Mouse (Mus musculus): ENCODE measurements around the gene Gm36028. TPM values are rescaled to one million over a fixed set of nuclear protein-coding genes. Genes with fewer than 3 reads are reported as not detected.

Gm36028 gene
- polyA plus RNA-seq, 1 experiment from 2014 or later, result 6.2 TPM

DNA sequence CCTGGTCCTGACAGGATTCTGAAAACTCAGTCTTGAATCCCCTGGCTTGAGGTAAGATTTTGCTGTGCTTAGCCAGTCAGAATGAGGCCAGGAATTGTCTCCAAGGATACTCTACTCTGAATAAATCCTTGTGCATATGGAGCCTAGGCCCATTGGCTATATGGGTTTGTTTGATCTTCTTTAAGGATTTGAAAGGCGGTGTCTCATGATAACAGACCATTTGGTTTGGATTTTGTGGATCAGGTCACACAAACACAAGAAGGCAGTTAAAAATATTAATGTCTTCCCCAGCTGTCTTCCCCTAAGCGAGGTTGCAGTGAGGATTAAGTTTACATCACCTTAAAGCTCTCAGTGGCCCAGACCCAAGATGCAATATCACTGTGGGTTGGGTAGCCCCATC, 18.5 kb downstream of the Gm36028 start:
- H3K4me2 ChIP-seq (replicated peaks; ENCODE audit: low read depth), result no peak overlapping the region
- H3K36me3 ChIP-seq (ENCODE audit: control insufficient read depth, insufficient read depth), result no peaks in the 10 kb centered on the region
- no peak for ATAC-seq
- no peaks in the 10 kb centered on the region; the same call in 1 of the 2 replicates for H3K4me1 ChIP-seq (replicated peaks; ENCODE audit: control insufficient read depth, insufficient read depth, low read length)
- no peak overlapping the region for H3K27ac ChIP-seq (ENCODE audit: low read depth, low read length)
- TF ChIP-seq CTCF (IDR thresholded peaks at IDR 0.05; ENCODE audit: low read depth), result no peak
- H3K4me3 ChIP-seq (ENCODE audit: low read depth, low read length), result no peak overlapping the region
- no peaks in the 10 kb centered on the region for H3K27me3 ChIP-seq (replicated peaks; ENCODE audit: control insufficient read depth, insufficient read depth, low read length)
- WGBS, result 67% methylated on average over 2 of the region's 2 CpGs
- no peaks in the 10 kb centered on the region for H3K9me3 ChIP-seq (ENCODE audit: control insufficient read depth)
- H3K9ac ChIP-seq (ENCODE audit: low read depth, low read length), result no peak overlapping the region

DNA sequence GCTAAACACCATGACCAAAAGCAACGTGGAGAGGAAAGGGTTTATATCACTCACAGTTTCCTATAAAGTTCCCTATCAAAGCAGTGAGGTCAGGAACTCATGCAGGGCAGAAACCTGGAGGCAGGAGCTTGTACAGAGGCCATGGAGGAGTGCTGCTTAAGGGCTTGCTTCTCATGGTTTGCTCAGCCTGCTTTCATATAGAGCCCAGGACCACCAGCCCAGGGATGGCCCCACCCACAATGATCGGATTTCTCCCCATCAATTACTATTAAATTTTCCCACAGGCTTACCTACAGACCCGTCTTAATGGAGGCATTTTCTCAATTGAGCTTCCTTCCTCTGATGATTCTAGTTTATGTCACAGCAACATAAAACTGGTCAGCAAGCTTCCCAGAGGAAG, 23.4 kb downstream of the Gm36028 start:
- no peaks in the 10 kb centered on the region for H3K9me3 ChIP-seq (ENCODE audit: control insufficient read depth)
- ATAC-seq, result no peak
- H3K4me3 ChIP-seq (ENCODE audit: low read depth, low read length), result no peak overlapping the region
- H3K9ac ChIP-seq (ENCODE audit: low read depth, low read length), result no peak overlapping the region
- H3K27me3 ChIP-seq (replicated peaks; ENCODE audit: control insufficient read depth, insufficient read depth, low read length), result no peaks in the 10 kb centered on the region
- WGBS, result 67% methylated on average over 3 of the region's 3 CpGs
- no peak for TF ChIP-seq CTCF (IDR thresholded peaks at IDR 0.05; ENCODE audit: low read depth)
- H3K4me2 ChIP-seq (replicated peaks; ENCODE audit: low read depth), result no peak overlapping the region
- H3K27ac ChIP-seq (ENCODE audit: low read depth, low read length), result no peak overlapping the region
- no peaks in the 10 kb centered on the region for H3K4me1 ChIP-seq (replicated peaks; ENCODE audit: control insufficient read depth, insufficient read depth, low read length)
- H3K36me3 ChIP-seq (ENCODE audit: control insufficient read depth, insufficient read depth), result no peaks in the 10 kb centered on the region

DNA sequence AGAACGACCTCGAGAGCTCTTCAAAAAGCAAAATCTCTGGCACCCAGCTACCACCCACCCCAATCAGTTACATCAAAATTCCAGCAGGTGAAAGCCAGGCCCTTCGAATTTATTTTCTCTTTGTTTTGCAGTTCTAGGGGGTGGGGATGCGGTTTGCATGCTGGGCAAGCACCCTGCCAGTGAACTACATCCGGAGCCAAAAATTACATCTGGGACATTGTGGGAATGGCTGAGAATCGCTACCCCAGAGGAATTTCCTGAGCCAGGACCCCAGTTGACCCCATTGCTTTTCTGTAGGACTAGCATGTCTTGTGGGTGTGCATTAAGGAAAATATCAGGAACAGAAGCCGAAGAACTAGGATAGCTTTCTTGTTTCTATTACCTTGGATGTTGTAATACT, 29.9 kb downstream of the Gm36028 start:
- ATAC-seq, result no peak
- WGBS, result 83% methylated on average over 7 of the region's 7 CpGs
- Histone ChIP-seq H3K36me3 (ENCODE audit: control insufficient read depth, insufficient read depth) (peaks cover 29% of the 10 kb centered on the region), H3K27ac (ENCODE audit: low read depth, low read length) (no peak overlapping the region), H3K27me3 (replicated peaks; ENCODE audit: control insufficient read depth, insufficient read depth, low read length) (no peaks in the 10 kb centered on the region), H3K4me3 (ENCODE audit: low read depth, low read length) (no peak overlapping the region), H3K9ac (ENCODE audit: low read depth, low read length) (no peak overlapping the region), H3K4me1 (replicated peaks; ENCODE audit: control insufficient read depth, insufficient read depth, low read length) (no peaks in the 10 kb centered on the region), H3K9me3 (ENCODE audit: control insufficient read depth) (no peaks in the 10 kb centered on the region), H3K4me2 (replicated peaks; ENCODE audit: low read depth) (no peak overlapping the region)
- TF ChIP-seq CTCF (IDR thresholded peaks at IDR 0.05; ENCODE audit: low read depth), result no peak

DNA sequence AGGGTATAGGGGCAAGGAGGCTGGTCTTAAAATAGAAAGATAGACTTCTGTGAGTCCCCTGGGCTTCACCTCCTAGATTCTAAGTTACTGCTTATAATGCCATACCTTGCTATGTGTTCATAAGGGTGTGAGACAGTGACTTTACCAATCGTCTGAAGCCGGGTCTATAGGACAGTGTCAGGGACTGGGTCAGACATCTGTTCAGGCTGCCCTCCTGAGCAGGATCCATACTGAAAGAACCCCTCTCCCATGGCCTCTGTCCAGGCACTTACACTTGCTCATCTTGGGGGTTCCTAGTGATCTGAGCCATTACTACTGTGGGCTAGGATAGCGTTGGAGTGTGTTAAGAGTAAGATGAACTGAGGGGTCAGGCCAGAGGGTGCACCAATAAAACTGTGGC, 34.7 kb downstream of the Gm36028 start:
- Histone ChIP-seq H3K9me3 (ENCODE audit: control insufficient read depth) (no peaks in the 10 kb centered on the region), H3K4me3 (ENCODE audit: low read depth, low read length) (no peak overlapping the region), H3K36me3 (ENCODE audit: control insufficient read depth, insufficient read depth) (peaks cover 45% of the 10 kb centered on the region), H3K9ac (ENCODE audit: low read depth, low read length) (no peak overlapping the region), H3K27ac (ENCODE audit: low read depth, low read length) (no peak overlapping the region), H3K27me3 (replicated peaks; ENCODE audit: control insufficient read depth, insufficient read depth, low read length) (no peaks in the 10 kb centered on the region), H3K4me1 (replicated peaks; ENCODE audit: control insufficient read depth, insufficient read depth, low read length) (no peaks in the 10 kb centered on the region), H3K4me2 (replicated peaks; ENCODE audit: low read depth) (no peak overlapping the region)
- no peak for TF ChIP-seq CTCF (IDR thresholded peaks at IDR 0.05; ENCODE audit: low read depth)
- no peak for ATAC-seq
- WGBS, result 96% methylated on average over 3 of the region's 3 CpGs

DNA sequence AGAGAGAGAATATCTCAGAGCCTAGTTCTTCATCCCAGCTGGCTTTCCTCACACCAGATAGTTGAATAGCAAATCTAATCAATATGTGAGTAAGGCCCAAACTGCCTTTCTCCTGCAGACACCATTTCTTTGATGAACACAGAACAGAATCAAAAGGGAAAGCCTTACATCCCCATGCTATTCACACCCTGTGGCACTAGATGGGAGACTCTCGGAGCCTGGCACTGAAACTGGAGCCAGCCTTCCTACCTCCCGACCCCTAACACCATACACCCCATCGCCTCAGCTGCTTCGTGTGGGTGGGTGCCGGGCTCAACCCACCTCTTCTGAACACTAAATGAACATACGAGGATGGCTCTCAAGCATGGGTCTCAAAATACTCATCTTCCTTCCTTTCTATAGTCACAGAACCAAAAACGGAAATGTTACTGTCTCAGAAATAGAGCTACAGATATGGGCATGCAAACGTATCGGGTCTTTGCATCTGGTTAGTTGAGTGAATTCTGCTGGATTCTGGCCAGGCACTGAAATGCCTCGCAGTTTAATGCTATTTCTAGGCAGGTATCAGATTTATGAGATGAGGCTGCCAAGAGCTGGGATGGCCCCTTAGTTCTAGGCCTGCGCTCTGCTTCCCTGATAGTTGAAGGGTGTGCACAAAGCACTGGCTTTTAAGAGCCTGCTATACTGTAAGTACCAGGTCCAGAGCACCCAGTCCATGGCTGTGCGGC, 36.0 kb downstream of the Gm36028 start:
- no peak overlapping the region for H3K4me3 ChIP-seq (ENCODE audit: low read depth, low read length)
- no peak for ATAC-seq
- no peak overlapping the region for H3K27ac ChIP-seq (ENCODE audit: low read depth, low read length)
- no peak for TF ChIP-seq CTCF (IDR thresholded peaks at IDR 0.05; ENCODE audit: low read depth)
- peaks cover 35% of the 10 kb centered on the region for H3K36me3 ChIP-seq (ENCODE audit: control insufficient read depth, insufficient read depth)
- H3K9ac ChIP-seq (ENCODE audit: low read depth, low read length), result no peak overlapping the region
- H3K9me3 ChIP-seq (ENCODE audit: control insufficient read depth), result no peaks in the 10 kb centered on the region
- WGBS, result 85% methylated on average over 12 of the region's 12 CpGs
- H3K4me1 ChIP-seq (replicated peaks; ENCODE audit: control insufficient read depth, insufficient read depth, low read length), result no peaks in the 10 kb centered on the region
- H3K4me2 ChIP-seq (replicated peaks; ENCODE audit: low read depth), result no peak overlapping the region
- no peaks in the 10 kb centered on the region for H3K27me3 ChIP-seq (replicated peaks; ENCODE audit: control insufficient read depth, insufficient read depth, low read length)

GRCm38 (mm10) chr16:37823949-37824348, 37.0 kb downstream of the Gm36028 start:
- no peak for TF ChIP-seq CTCF (IDR thresholded peaks at IDR 0.05; ENCODE audit: low read depth)
- Histone ChIP-seq H3K36me3 (ENCODE audit: control insufficient read depth, insufficient read depth) (peaks cover 32% of the 10 kb centered on the region), H3K4me2 (replicated peaks; ENCODE audit: low read depth) (no peak overlapping the region), H3K9me3 (ENCODE audit: control insufficient read depth) (no peaks in the 10 kb centered on the region), H3K27me3 (replicated peaks; ENCODE audit: control insufficient read depth, insufficient read depth, low read length) (no peaks in the 10 kb centered on the region), H3K27ac (ENCODE audit: low read depth, low read length) (no peak overlapping the region), H3K4me1 (replicated peaks; ENCODE audit: control insufficient read depth, insufficient read depth, low read length) (no peaks in the 10 kb centered on the region), H3K9ac (ENCODE audit: low read depth, low read length) (no peak overlapping the region), H3K4me3 (ENCODE audit: low read depth, low read length) (no peak overlapping the region)
- no peak for ATAC-seq
- 78% methylated on average over 5 of the region's 5 CpGs for WGBS

Data from intestine, postnatal 0 days (tissue).